Mouse (Mus musculus): ENCODE results near the gene Casc1.

DNA sequence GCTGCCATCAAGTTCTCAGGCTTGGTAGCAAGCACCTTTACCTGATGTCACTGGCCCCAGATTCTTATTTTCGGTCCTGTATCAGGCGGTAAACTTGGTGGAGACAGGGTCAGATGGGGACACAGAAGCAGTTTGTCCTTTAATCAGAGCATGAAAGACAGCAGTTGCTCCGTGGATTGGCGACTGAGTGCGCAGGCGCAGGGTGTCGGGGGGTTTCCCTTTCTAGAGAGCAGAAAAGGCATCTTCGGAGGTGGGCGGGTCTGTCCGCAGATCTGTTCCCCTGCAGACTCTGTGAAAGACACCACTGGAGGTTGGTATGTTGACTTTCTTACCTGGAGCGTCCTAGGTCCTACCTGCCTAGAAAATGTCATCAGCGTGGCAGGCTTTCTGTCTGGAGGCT lies 69.0 kb downstream of the Casc1 start:
- TF ChIP-seq CHD1 (IDR thresholded peaks at IDR 0.05; ENCODE audit: low read depth, low read length): no peak
- peak; percentile 88 for TF ChIP-seq NRF1 (IDR thresholded peaks at IDR 0.05; ENCODE audit: low read depth, low read length)
- no peak for TF ChIP-seq TBP (conservative IDR thresholded peaks at IDR 0.05; ENCODE audit: low read depth, low read length)
- no peak for TF ChIP-seq CTCF (conservative IDR thresholded peaks at IDR 0.05 in 1 of 2, IDR thresholded peaks at IDR 0.05 in 1 of 2; ENCODE audit: low read depth in 2 of 2, low read length in 2 of 2)
- no peak for TF ChIP-seq POLR2A (IDR thresholded peaks at IDR 0.05; ENCODE audit: low read depth, low read length)
- TF ChIP-seq MYC (IDR thresholded peaks at IDR 0.05; ENCODE audit: low read depth, low read length): no peak
- no peak for TF ChIP-seq EP300 (IDR thresholded peaks at IDR 0.05; ENCODE audit: low read length)
- no peak for TF ChIP-seq RAD21 (IDR thresholded peaks at IDR 0.05; ENCODE audit: low read depth, low read length)
- TF ChIP-seq MEF2A (IDR thresholded peaks at IDR 0.05; ENCODE audit: borderline replicate concordance, low read depth, low read length): no peak
- TF ChIP-seq ZKSCAN1 (IDR thresholded peaks at IDR 0.05; ENCODE audit: borderline replicate concordance, low read depth, low read length): no peak
- TF ChIP-seq MAFK (IDR thresholded peaks at IDR 0.05; ENCODE audit: insufficient replicate concordance, low read length): no peak
- TF ChIP-seq USF1 (IDR thresholded peaks at IDR 0.05; ENCODE audit: low read depth, low read length): no peak
- TF ChIP-seq ZC3H11A (IDR thresholded peaks at IDR 0.05; ENCODE audit: low read depth, low read length): no peak
- no peak for TF ChIP-seq ZNF384 (IDR thresholded peaks at IDR 0.05; ENCODE audit: low read depth, low read length)
